Mouse (Mus musculus) Patski (cell line): ENCODE measurements around the gene Rarb. TPM values are rescaled to one million over a fixed set of nuclear protein-coding genes. Genes with fewer than 3 reads are reported as not detected.

Experiments used
- ATAC-seq: fragments of 100-300 bp; one replicate; pipeline ENCODE4 v1.8.0; 2021
- CTCF ChIA-PET: fragments of 350-600 bp; sonication (Branson Sonifier 250); formaldehyde crosslinking; loops from one replicate; lab custom pipeline; 2022; ENCODE audit warnings: inconsistent platforms; lab: Charles Lee
- POLR2A ChIA-PET: fragments of 350-600 bp; sonication (Branson Sonifier 250); formaldehyde crosslinking; loops from one replicate; lab custom pipeline; 2022; ENCODE audit warnings: antibody characterized with exemption, inconsistent platforms; lab: Charles Lee
- DNase-seq: peaks from one replicate; pipeline ENCODE4 v3.0.0-alpha.2; 2011; ENCODE audit warnings: low read depth, low spot score
- H3K27me3 ChIP-seq: fragments of 371-371 bp; one replicate; pipeline ENCODE4 v1.5.1; 2021
- CTCF ChIP-seq: fragments of 100-300 bp; IDR thresholded peaks from one replicate; pipeline ENCODE4 v1.5.1; 2021
- in situ Hi-C: fragments of 300-500 bp; cut with MboI; formaldehyde crosslinking; loops from 3 replicates; pipeline ENCODE4 v1.11.1; 2018; ENCODE audit warnings: low pct_unique_long_range_greater_than_20kb, mixed read lengths
- polyA plus RNA-seq: library from polyadenylated mRNA; unstranded; gene quantifications from one replicate; pipeline ENCODE4 v1.2.3, GENCODE M21; 2021

The Rarb gene
- polyA plus RNA-seq, 1 experiment from 2014 or later = 17.8 TPM

- ATAC-seq (no peak), DNase-seq (no peak)
- TF ChIP-seq CTCF = no peak
- H3K27me3 ChIP-seq = no peaks in the 10 kb centered on the region
- POLR2A ChIA-PET = no interaction called here
- in situ Hi-C loops = no loop called here
- CTCF ChIA-PET = no interaction called here
Observed at GRCm38 (mm10) chr14:16537433-16537832, 281.5 kb downstream of the Rarb start.

DNA sequence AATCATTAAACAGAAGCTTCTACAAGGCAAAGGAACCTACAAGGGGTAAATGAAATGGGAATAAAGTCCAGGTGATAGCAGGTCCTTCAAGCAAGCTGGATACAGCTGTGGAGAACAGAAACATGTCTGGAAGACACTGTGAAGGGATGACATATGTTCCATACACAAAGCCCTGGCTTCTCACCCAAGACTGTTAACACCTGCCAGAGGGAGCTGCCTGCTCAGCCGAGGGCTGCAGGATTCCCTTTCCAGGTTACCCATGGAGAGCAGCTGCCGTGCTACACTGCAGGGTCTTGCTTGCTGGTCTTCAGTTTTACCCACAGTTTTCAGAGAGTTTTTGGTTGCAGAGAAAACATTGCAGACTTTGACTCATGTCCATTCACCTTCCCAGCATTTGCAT lies 290.3 kb downstream of the Rarb start:
- H3K27me3 ChIP-seq = no peaks in the 10 kb centered on the region
- ATAC-seq (no peak), DNase-seq (no peak)
- POLR2A ChIA-PET = no interaction called here
- no peak for TF ChIP-seq CTCF
- CTCF ChIA-PET = interaction anchor here (1.2 to 1.7 kb wide), 3 partner anchors 9 to 94 kb away, joined by 3 to 4 read pairs (median 4); no protein-coding TSS in a partner anchor
- in situ Hi-C loops = no loop called here

- peak; percentile 72 for DNase-seq
- no peaks in the 10 kb centered on the region for H3K27me3 ChIP-seq
- ChIA-PET CTCF (interaction anchor here (0.9 to 1.9 kb wide), 8 partner anchors 15 to 91 kb away, joined by 3 to 16 read pairs (median 4); no protein-coding TSS in a partner anchor), POLR2A (no interaction called here)
- in situ Hi-C loops = no loop called here
- TF ChIP-seq CTCF = peak; percentile 78
- peak; percentile 97 for ATAC-seq
Observed at GRCm38 (mm10) chr14:16526120-16526519, 292.8 kb downstream of the Rarb start.

DNA sequence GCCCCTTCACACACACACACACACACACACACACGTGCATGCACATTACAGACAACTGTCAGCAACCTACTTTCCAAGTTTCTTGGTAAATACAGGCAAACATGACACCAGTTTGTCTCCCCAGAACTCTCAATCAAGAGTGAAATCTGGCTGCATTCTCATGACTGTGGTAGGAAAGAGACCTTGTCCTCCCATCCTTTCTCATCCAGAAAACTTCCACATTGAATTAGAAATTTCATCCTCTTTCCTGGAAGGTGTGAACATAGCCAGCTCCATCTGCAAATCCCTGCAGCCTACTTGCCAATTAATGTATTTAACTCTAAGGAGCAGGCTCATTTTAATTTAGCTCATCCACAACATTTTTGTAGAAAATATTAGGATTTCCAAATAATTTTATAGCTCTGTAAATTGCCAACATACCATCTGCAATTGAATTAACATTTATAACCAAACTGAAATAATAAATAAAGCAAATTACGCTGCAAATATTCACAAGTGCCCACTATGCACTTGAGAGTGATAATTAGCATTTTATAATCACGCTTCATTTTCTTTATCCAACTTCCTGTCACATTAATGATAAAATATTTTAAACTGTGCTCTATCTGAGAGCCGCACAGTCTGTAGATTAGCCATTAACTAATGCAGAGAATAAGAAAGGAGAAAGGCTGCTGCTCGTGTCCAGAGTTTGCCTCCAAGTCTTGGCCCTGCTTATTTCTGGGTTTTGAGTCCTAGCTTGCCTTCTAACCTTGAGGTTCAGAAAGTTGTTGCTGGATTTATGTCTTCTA lies 293.6 kb downstream of the Rarb start:
- in situ Hi-C loops = no loop called here
- CTCF ChIA-PET = interaction anchor here (0.9 to 1.9 kb wide), 9 partner anchors 14 to 91 kb away, joined by 3 to 16 read pairs (median 3); no protein-coding TSS in a partner anchor
- TF ChIP-seq CTCF = no peak
- POLR2A ChIA-PET = no interaction called here
- peak; percentile 1 for ATAC-seq
- DNase-seq = no peak
- no peaks in the 10 kb centered on the region for H3K27me3 ChIP-seq

DNA sequence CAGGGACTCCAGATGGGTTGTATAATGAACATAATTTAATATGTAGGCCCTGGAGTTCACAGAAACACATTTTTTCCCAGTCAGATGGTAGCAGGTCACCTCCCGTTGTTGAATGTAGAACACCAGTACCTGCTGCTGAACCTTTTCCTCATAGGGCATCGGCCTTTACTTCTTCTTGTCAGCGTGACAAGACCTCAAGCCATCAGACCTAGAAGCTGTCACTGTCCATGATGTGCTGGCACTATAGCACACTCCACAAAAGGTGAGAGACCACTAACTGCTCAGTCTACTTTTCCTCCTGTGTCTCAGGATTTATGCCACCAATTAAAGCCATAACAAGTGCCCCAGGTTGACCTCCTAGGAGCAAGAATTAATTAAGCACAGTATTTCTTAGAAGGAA lies 296.1 kb downstream of the Rarb start:
- TF ChIP-seq CTCF = no peak
- ChIA-PET CTCF (interaction anchor here (0.9 kb wide), 1 partner anchor 125 kb away, joined by 3 read pairs; no protein-coding TSS in a partner anchor), POLR2A (interaction anchor here (1.0 kb wide), 1 partner anchor 26 kb away, joined by 3 read pairs; no protein-coding TSS in a partner anchor)
- DNase-seq (no peak), ATAC-seq (no peak)
- in situ Hi-C loops = no loop called here
- no peaks in the 10 kb centered on the region for H3K27me3 ChIP-seq

- in situ Hi-C loops = loop anchor here (5.0 to 10.0 kb wide), 2 partner anchors 82 to 275 kb away; partner anchors contain the start of genes Ngly1 and Oxsm
- DNase-seq (no peak), ATAC-seq (peak; percentile 51)
- POLR2A ChIA-PET = no interaction called here
- CTCF ChIA-PET = interaction anchor here (0.9 kb wide), 1 partner anchor 9 kb away, joined by 3 read pairs; no protein-coding TSS in a partner anchor
- no peaks in the 10 kb centered on the region for H3K27me3 ChIP-seq
- peak; percentile 34 for TF ChIP-seq CTCF
Observed at GRCm38 (mm10) chr14:16519588-16520167, 299.3 kb downstream of the Rarb start.

DNA sequence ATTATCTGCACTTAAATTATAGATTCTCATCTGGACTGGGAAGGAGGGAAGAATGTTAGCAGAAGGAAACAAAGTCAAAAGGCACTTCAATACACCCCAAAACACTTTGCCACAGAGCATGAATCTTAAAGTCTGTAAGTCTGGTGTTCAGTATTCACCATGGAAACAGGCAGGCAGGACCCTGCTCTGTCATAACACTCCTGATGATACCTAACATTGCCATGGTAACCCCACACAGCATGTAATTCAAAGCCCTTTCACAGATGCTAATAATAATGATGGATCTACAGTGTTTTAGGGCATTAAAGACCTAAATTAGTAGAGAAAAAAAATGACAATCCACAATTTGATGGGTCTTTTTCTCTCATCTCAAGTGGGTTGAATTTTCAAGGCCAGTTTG lies 301.0 kb downstream of the Rarb start:
- ChIA-PET POLR2A (no interaction called here), CTCF (interaction anchor here (0.6 to 1.5 kb wide), 3 partner anchors 10 to 98 kb away, joined by 3 to 4 read pairs (median 3); no protein-coding TSS in a partner anchor)
- in situ Hi-C loops = loop anchor here (5.0 to 10.0 kb wide), 2 partner anchors 81 to 273 kb away; partner anchors contain the start of genes Ngly1 and Oxsm
- TF ChIP-seq CTCF = no peak
- H3K27me3 ChIP-seq = no peaks in the 10 kb centered on the region
- ATAC-seq = no peak
- DNase-seq = no peak

- DNase-seq (no peak), ATAC-seq (no peak)
- in situ Hi-C loops = loop anchor here (5.0 to 10.0 kb wide), 2 partner anchors 78 to 271 kb away; partner anchors contain the start of genes Ngly1 and Oxsm
- POLR2A ChIA-PET = no interaction called here
- TF ChIP-seq CTCF = no peak
- CTCF ChIA-PET = no interaction called here
- H3K27me3 ChIP-seq = no peaks in the 10 kb centered on the region
Observed at GRCm38 (mm10) chr14:16515731-16516130, 303.2 kb downstream of the Rarb start.

- no peak for TF ChIP-seq CTCF
- peak; percentile 85 for ATAC-seq
- no peaks in the 10 kb centered on the region for H3K27me3 ChIP-seq
- DNase-seq = peak; percentile 70
- POLR2A ChIA-PET = no interaction called here
- CTCF ChIA-PET = interaction anchor here (1.5 kb wide), 1 partner anchor 16 kb away, joined by 4 read pairs; no protein-coding TSS in a partner anchor
- in situ Hi-C loops = loop anchor here (10.0 kb wide), 1 partner anchor 266 kb away; the partner anchor contains the start of genes Ngly1 and Oxsm
Observed at GRCm38 (mm10) chr14:16510574-16510973, 308.4 kb downstream of the Rarb start.

DNA sequence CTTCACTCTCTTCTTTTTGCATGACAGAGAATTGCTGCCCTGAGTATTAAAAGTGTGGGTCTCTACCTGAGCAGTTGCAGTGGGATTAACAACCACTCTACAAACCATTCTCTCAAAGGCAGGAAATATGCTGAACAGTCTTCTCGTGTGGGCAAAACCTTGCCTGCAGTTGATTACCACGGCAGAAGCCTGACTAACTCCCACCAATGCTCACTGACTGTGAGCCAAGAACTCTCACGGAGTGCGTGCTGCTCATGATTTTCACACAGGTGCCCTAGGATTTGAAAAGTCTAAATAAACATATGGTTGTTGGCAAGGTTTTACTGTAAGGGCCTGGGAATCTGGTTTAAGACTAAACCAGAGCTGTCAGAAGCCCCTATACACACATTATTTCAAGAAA lies 309.1 kb downstream of the Rarb start:
- ATAC-seq = no peak
- TF ChIP-seq CTCF = no peak
- DNase-seq = no peak
- CTCF ChIA-PET = no interaction called here
- in situ Hi-C loops = loop anchor here (10.0 kb wide), 1 partner anchor 265 kb away; the partner anchor contains the start of genes Ngly1 and Oxsm
- POLR2A ChIA-PET = no interaction called here
- H3K27me3 ChIP-seq = no peaks in the 10 kb centered on the region
